Mouse (Mus musculus) left cerebral cortex, postnatal 14 days (tissue): ENCODE measurements around the gene Ccdc80. TPM values are rescaled to one million over a fixed set of nuclear protein-coding genes. Genes with fewer than 3 reads are reported as not detected.

Experiments
- total RNA-seq, 2 experiments: library from RNA; stranded (reverse); gene quantifications; 2 replicates each; pipeline ENCODE4 v1.2.3; 2021

The Ccdc80 gene
- total RNA-seq, 2 experiments from 2014 or later, result 8.9 to 10.9 TPM

Other genes with a start within 250 kb of the Ccdc80 start
- gene Cd200r2, start 226.3 kb upstream of the Ccdc80 start, total RNA-seq, result not detected
- not detected for gene Cd200r3, start 149.7 kb upstream of the Ccdc80 start, total RNA-seq
- 10 to 100 TPM; 48.4 to 50.2 TPM for gene Slc35a5, start 65.3 kb downstream of the Ccdc80 start, total RNA-seq
- 10 to 100 TPM; 42.0 to 44.3 TPM for gene Atg3, start 65.4 kb downstream of the Ccdc80 start, total RNA-seq
- under 1 TPM; 0.25 to 0.33 TPM for gene Btla, start 130.9 kb downstream of the Ccdc80 start, total RNA-seq